Mouse (Mus musculus): ENCODE data around the gene Rasal3. TPM values are rescaled to one million over a fixed set of nuclear protein-coding genes. Genes with fewer than 3 reads are reported as not detected.

Rasal3 gene
- polyA plus RNA-seq, 1 experiment: not detected

GRCm38 (mm10) chr17:32431972-32432371 is 28.6 kb upstream of the Rasal3 start:
- TF ChIP-seq CTCF (IDR thresholded peaks at IDR 0.05; ENCODE audit: borderline replicate concordance, insufficient read depth, low read length) (no peak), POLR2A (IDR thresholded peaks at IDR 0.05; ENCODE audit: low read depth, low read length) (no peak)
- no peak overlapping the region for H3K4me3 ChIP-seq (ENCODE audit: insufficient read depth, low read length)
- H3K27ac ChIP-seq (ENCODE audit: insufficient read depth, low read length): no peak overlapping the region
- no peaks in the 10 kb centered on the region for H3K4me1 ChIP-seq (ENCODE audit: control insufficient read depth, insufficient read depth, low read length)

GRCm38 (mm10) chr17:32426610-32427009 is 23.2 kb upstream of the Rasal3 start:
- TF ChIP-seq CTCF (IDR thresholded peaks at IDR 0.05; ENCODE audit: borderline replicate concordance, insufficient read depth, low read length) (no peak), POLR2A (IDR thresholded peaks at IDR 0.05; ENCODE audit: low read depth, low read length) (no peak)
- Histone ChIP-seq H3K4me3 (ENCODE audit: insufficient read depth, low read length) (no peak overlapping the region), H3K27ac (ENCODE audit: insufficient read depth, low read length) (no peak overlapping the region), H3K4me1 (ENCODE audit: control insufficient read depth, insufficient read depth, low read length) (no peaks in the 10 kb centered on the region)

GRCm38 (mm10) chr17:32424034-32424433 is 20.7 kb upstream of the Rasal3 start, which contains the start of gene Pglyrp2:
TSS of gene Pglyrp2 (minus strand) at chr17:32424167.
- Histone ChIP-seq H3K27ac (ENCODE audit: insufficient read depth, low read length) (no peak within 1 kb of the TSS), H3K4me3 (ENCODE audit: insufficient read depth, low read length) (no peak within 1 kb of the TSS), H3K4me1 (ENCODE audit: control insufficient read depth, insufficient read depth, low read length) (no peaks in the 10 kb centered on the region)
- TF ChIP-seq CTCF (IDR thresholded peaks at IDR 0.05; ENCODE audit: borderline replicate concordance, insufficient read depth, low read length): no peak
- no peak for TF ChIP-seq POLR2A (IDR thresholded peaks at IDR 0.05; ENCODE audit: low read depth, low read length)

- TF ChIP-seq POLR2A (IDR thresholded peaks at IDR 0.05; ENCODE audit: low read depth, low read length) (no peak), CTCF (IDR thresholded peaks at IDR 0.05; ENCODE audit: borderline replicate concordance, insufficient read depth, low read length) (no peak)
- no peak overlapping the region for H3K4me3 ChIP-seq (ENCODE audit: insufficient read depth, low read length)
- H3K27ac ChIP-seq (ENCODE audit: insufficient read depth, low read length): no peak overlapping the region
- no peaks in the 10 kb centered on the region for H3K4me1 ChIP-seq (ENCODE audit: control insufficient read depth, insufficient read depth, low read length)
These were observed 17.4 kb upstream of the Rasal3 start for GRCm38 (mm10) chr17:32420781-32421180.

GRCm38 (mm10) chr17:32419989-32420388 is 16.6 kb upstream of the Rasal3 start:
- TF ChIP-seq CTCF (IDR thresholded peaks at IDR 0.05; ENCODE audit: borderline replicate concordance, insufficient read depth, low read length) (no peak), POLR2A (IDR thresholded peaks at IDR 0.05; ENCODE audit: low read depth, low read length) (no peak)
- Histone ChIP-seq H3K27ac (ENCODE audit: insufficient read depth, low read length) (no peak overlapping the region), H3K4me1 (ENCODE audit: control insufficient read depth, insufficient read depth, low read length) (no peaks in the 10 kb centered on the region), H3K4me3 (ENCODE audit: insufficient read depth, low read length) (no peak overlapping the region)

GRCm38 (mm10) chr17:32416771-32417170 is 13.4 kb upstream of the Rasal3 start:
- Histone ChIP-seq H3K4me1 (ENCODE audit: control insufficient read depth, insufficient read depth, low read length) (no peaks in the 10 kb centered on the region), H3K4me3 (ENCODE audit: insufficient read depth, low read length) (no peak overlapping the region), H3K27ac (ENCODE audit: insufficient read depth, low read length) (no peak overlapping the region)
- TF ChIP-seq POLR2A (IDR thresholded peaks at IDR 0.05; ENCODE audit: low read depth, low read length) (no peak), CTCF (IDR thresholded peaks at IDR 0.05; ENCODE audit: borderline replicate concordance, insufficient read depth, low read length) (no peak)

- TF ChIP-seq POLR2A (IDR thresholded peaks at IDR 0.05; ENCODE audit: low read depth, low read length): no peak
- no peak for TF ChIP-seq CTCF (IDR thresholded peaks at IDR 0.05; ENCODE audit: borderline replicate concordance, insufficient read depth, low read length)
These were observed 12.1 kb upstream of the Rasal3 start for GRCm38 (mm10) chr17:32415417-32416020.

GRCm38 (mm10) chr17:32411898-32412297 is 8.5 kb upstream of the Rasal3 start:
- Histone ChIP-seq H3K4me3 (ENCODE audit: insufficient read depth, low read length) (no peak overlapping the region), H3K27ac (ENCODE audit: insufficient read depth, low read length) (no peak overlapping the region), H3K4me1 (ENCODE audit: control insufficient read depth, insufficient read depth, low read length) (no peaks in the 10 kb centered on the region)
- TF ChIP-seq CTCF (IDR thresholded peaks at IDR 0.05; ENCODE audit: borderline replicate concordance, insufficient read depth, low read length) (no peak), POLR2A (IDR thresholded peaks at IDR 0.05; ENCODE audit: low read depth, low read length) (no peak)

More at GRCm38 (mm10) chr17:32415417-32416020, 12.1 kb upstream of the Rasal3 start:
- Histone ChIP-seq H3K27ac (ENCODE audit: insufficient read depth, low read length) (no peak overlapping the region), H3K4me3 (ENCODE audit: insufficient read depth, low read length) (no peak overlapping the region), H3K4me1 (ENCODE audit: control insufficient read depth, insufficient read depth, low read length) (no peaks in the 10 kb centered on the region)

- TF ChIP-seq POLR2A (IDR thresholded peaks at IDR 0.05; ENCODE audit: low read depth, low read length) (no peak), CTCF (IDR thresholded peaks at IDR 0.05; ENCODE audit: borderline replicate concordance, insufficient read depth, low read length) (no peak)
- no peak overlapping the region for H3K4me3 ChIP-seq (ENCODE audit: insufficient read depth, low read length)
- no peaks in the 10 kb centered on the region for H3K4me1 ChIP-seq (ENCODE audit: control insufficient read depth, insufficient read depth, low read length)
- no peak overlapping the region for H3K27ac ChIP-seq (ENCODE audit: insufficient read depth, low read length)
These were observed 615 bp downstream of the Rasal3 start for GRCm38 (mm10) chr17:32402779-32403157.

- H3K4me3 ChIP-seq (ENCODE audit: insufficient read depth, low read length): no peak overlapping the region
- no peak for TF ChIP-seq CTCF (IDR thresholded peaks at IDR 0.05; ENCODE audit: borderline replicate concordance, insufficient read depth, low read length)
- TF ChIP-seq POLR2A (IDR thresholded peaks at IDR 0.05; ENCODE audit: low read depth, low read length): no peak
- no peak overlapping the region for H3K27ac ChIP-seq (ENCODE audit: insufficient read depth, low read length)
- H3K4me1 ChIP-seq (ENCODE audit: control insufficient read depth, insufficient read depth, low read length): no peaks in the 10 kb centered on the region
These were observed 1.2 kb downstream of the Rasal3 start for GRCm38 (mm10) chr17:32402011-32402778.
